In the genomic region with DNA sequence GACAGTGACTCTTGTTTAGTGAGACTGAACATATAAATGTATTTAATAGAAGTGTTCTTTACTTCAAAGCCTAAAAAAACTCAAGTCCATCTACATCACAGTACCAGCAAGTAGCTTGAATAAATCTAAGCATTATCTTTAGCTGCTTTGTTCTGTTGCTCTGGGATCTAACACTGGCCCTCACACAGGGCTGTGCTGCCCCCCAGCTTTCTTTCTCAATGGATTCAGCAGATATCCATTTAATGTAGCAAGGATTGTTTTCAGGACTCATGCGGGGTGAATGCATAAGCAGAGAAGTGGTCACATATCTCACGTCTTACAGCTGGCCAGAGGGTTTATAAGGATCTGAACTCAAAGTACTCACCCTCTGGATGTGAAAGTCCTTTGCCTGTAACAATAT, we compare ENCODE assay signal across 20 mouse cellular contexts.
"Had no signal": no experiment of that assay in that cellular context is flagged by ENCODE, and none has a peak within 500 bp of the region (broad histone marks: within the 10 kb centered on the region; RNA-seq: fewer than 3 reads in every experiment).

No protein-coding gene starts in this region.

- DNase-seq: kidney, adult 9 months; kidney, postnatal 14 days; layer of hippocampus, adult 9-11 months; liver; lung, adult 18-20 months; lung, postnatal 10 days; lung, postnatal 36 days; right cerebral cortex, adult 18-20 months; right cerebral cortex, postnatal 14 days; right cerebral cortex, postnatal 4 days; thymus, postnatal 25 days had no signal

- H3K4me1 ChIP-seq: limb, embryonic 10.5 days; limb, embryonic 13.5 days; liver, embryonic 12.5 days; liver, embryonic 15.5 days; lung, embryonic 15.5 days; neural tube, embryonic 12.5 days; neural tube, embryonic 15.5 days had no signal

- H3K4me2 ChIP-seq: limb, embryonic 13.5 days; liver, embryonic 12.5 days; liver, embryonic 15.5 days; lung, embryonic 15.5 days; midbrain, embryonic 13.5 days; neural tube, embryonic 12.5 days; neural tube, embryonic 15.5 days had no signal

- H3K4me3 ChIP-seq: layer of hippocampus, adult 2 months; limb, embryonic 10.5 days; limb, embryonic 13.5 days; liver, embryonic 12.5 days; liver, embryonic 15.5 days; lung, embryonic 15.5 days; midbrain, embryonic 13.5 days; neural tube, embryonic 12.5 days; neural tube, embryonic 15.5 days had no signal

- H3K9ac ChIP-seq: limb, embryonic 13.5 days; liver, embryonic 12.5 days; liver, embryonic 15.5 days; lung, embryonic 15.5 days; midbrain, embryonic 13.5 days; neural tube, embryonic 12.5 days; neural tube, embryonic 15.5 days had no signal

- H3K9me3 ChIP-seq: limb, embryonic 10.5 days; limb, embryonic 13.5 days; liver, embryonic 12.5 days; liver, embryonic 15.5 days; lung, embryonic 15.5 days; midbrain, embryonic 13.5 days; neural tube, embryonic 12.5 days; neural tube, embryonic 15.5 days had no signal

- ATAC-seq: liver, embryonic 12.5 days; midbrain, embryonic 13.5 days had no signal

- H3K27me3 ChIP-seq: limb, embryonic 13.5 days; liver, embryonic 12.5 days; liver, embryonic 15.5 days; lung, embryonic 15.5 days; midbrain, embryonic 13.5 days; neural tube, embryonic 12.5 days; neural tube, embryonic 15.5 days had no signal

- H3K27ac ChIP-seq: layer of hippocampus, adult 2 months; limb, embryonic 10.5 days; limb, embryonic 13.5 days; liver, embryonic 12.5 days; liver, embryonic 15.5 days; lung, embryonic 15.5 days; midbrain, embryonic 13.5 days; neural tube, embryonic 12.5 days; neural tube, embryonic 15.5 days had no signal

- H3K36me3 ChIP-seq: limb, embryonic 10.5 days; limb, embryonic 13.5 days; liver, embryonic 12.5 days; liver, embryonic 15.5 days; lung, embryonic 15.5 days; midbrain, embryonic 13.5 days; neural tube, embryonic 12.5 days; neural tube, embryonic 15.5 days had no signal
